Mouse (Mus musculus) intestine, postnatal 0 days (tissue): ENCODE results near the gene Fdxacb1. TPM values are rescaled to one million over a fixed set of nuclear protein-coding genes. Genes with fewer than 3 reads are reported as not detected.

Experiments used
- ATAC-seq: fragments of 200-750 bp; cut with Nextera tagmentation; 2 replicates; pipeline ENCODE4 v1.8.0; 2017; ENCODE audit warnings: mild to moderate bottlenecking, moderate TSS enrichment, moderate library complexity
- H3K27ac ChIP-seq: fragments of 300-500 bp; sonication (generic); 2 replicates; pipeline ENCODE4 v1.5.1; 2014; ENCODE audit warnings: mild to moderate bottlenecking, low read depth, low read length, moderate library complexity
- H3K27me3 ChIP-seq: fragments of 300-500 bp; sonication (generic); replicated peaks from 2 replicates; pipeline ENCODE4 v1.6.1; 2014; ENCODE audit warnings: low read length, mixed read lengths; ENCODE audit not compliant: control insufficient read depth, insufficient read depth
- H3K36me3 ChIP-seq: fragments of 300-500 bp; sonication (generic); 2 replicates; pipeline ENCODE4 v1.6.1; 2014; ENCODE audit warnings: mild to moderate bottlenecking, moderate library complexity; ENCODE audit not compliant: control insufficient read depth, insufficient read depth
- H3K4me1 ChIP-seq: fragments of 300-500 bp; sonication (generic); replicated peaks from 2 replicates; pipeline ENCODE4 v1.6.1; 2014; ENCODE audit warnings: antibody characterized with exemption, low read length, mixed read lengths; ENCODE audit not compliant: control insufficient read depth, insufficient read depth
- H3K4me2 ChIP-seq: fragments of 300-500 bp; sonication (generic); replicated peaks from 2 replicates; pipeline ENCODE4 v1.6.1; 2014; ENCODE audit warnings: low read depth, mild to moderate bottlenecking, moderate library complexity
- H3K4me3 ChIP-seq: fragments of 300-500 bp; sonication (generic); 2 replicates; pipeline ENCODE4 v1.5.1; 2014; ENCODE audit warnings: low read depth, low read length
- H3K9ac ChIP-seq: fragments of 300-500 bp; sonication (generic); 2 replicates; pipeline ENCODE4 v1.6.1; 2014; ENCODE audit warnings: mild to moderate bottlenecking, low read depth, low read length
- H3K9me3 ChIP-seq: fragments of 300-500 bp; sonication (generic); 2 replicates; pipeline ENCODE4 v1.6.1; 2016; ENCODE audit warnings: mixed run types; ENCODE audit not compliant: control insufficient read depth
- CTCF ChIP-seq: sonication (generic); IDR thresholded peaks from 2 replicates; pipeline ENCODE4 v1.5.1; 2016; ENCODE audit warnings: low read depth, mild to moderate bottlenecking, control low read depth, antibody characterized with exemption, moderate library complexity
- WGBS: fragments of 180-500 bp; shearing (Covaris S2); extraction: QIAGEN DNeasy Blood & Tissue Kit; methylation state at CpG from one replicate; pipeline ENCODE4 v1.1.7; 2014; 5-methylcytosine and 5-hydroxymethylcytosine counted together
- polyA plus RNA-seq: library from polyadenylated mRNA; unstranded; fragments of >200 nt; fragmentation: Nextera tagmentation; extraction: Ambion mirVana; gene quantifications from 2 replicates; pipeline ENCODE4 v1.2.1, GENCODE M21; 2015

Fdxacb1 gene
- polyA plus RNA-seq, 1 experiment from 2014 or later: 6.1 TPM

DNA sequence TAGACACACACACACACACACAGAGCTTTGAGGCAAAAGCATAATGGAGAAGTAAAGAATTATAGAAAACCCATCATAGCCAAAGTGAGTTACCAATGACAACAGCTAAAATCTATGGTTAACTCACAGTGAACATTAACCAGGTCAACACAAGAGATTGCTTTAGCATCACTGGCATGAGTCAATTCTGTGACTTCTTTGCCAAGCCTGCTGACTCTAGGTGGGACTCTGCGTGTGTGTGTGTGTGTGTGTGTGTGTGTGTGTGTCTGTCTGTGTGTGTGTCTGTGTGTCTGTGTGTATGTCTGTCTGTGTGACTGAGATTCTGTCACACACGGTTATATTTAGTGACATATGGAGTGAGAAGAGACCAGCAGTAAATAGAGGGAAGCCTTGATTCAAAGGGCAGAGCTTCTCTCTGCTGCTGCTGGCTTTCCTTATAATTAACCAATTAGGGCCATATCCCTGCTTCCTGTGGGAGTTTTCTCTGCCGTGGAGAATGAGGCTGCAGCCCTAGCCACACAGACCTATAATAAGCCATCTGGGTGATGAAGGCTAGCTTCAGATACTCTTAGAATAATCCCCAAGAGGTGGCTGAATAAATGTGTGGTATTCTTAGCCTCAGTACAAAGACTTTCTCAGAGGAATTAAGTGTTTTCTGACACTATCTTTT lies 43.2 kb upstream of the Fdxacb1 start:
- Histone ChIP-seq H3K27me3 (no peaks in the 10 kb centered on the region), H3K9ac (no peak overlapping the region), H3K9me3 (no peaks in the 10 kb centered on the region), H3K36me3 (no peaks in the 10 kb centered on the region), H3K27ac (no peak overlapping the region), H3K4me1 (no peaks in the 10 kb centered on the region), H3K4me2 (no peak overlapping the region), H3K4me3 (no peak overlapping the region)
- 53% methylated on average over 3 of the region's 3 CpGs for WGBS
- ATAC-seq: no peak
- no peak for TF ChIP-seq CTCF

- Histone ChIP-seq H3K36me3 (no peaks in the 10 kb centered on the region), H3K27me3 (no peaks in the 10 kb centered on the region), H3K4me3 (no peak overlapping the region), H3K4me2 (no peak overlapping the region), H3K9ac (no peak overlapping the region), H3K27ac (no peak overlapping the region), H3K4me1 (no peaks in the 10 kb centered on the region), H3K9me3 (no peaks in the 10 kb centered on the region)
- ATAC-seq: no peak
- WGBS: 68% methylated on average over 8 of the region's 8 CpGs
- TF ChIP-seq CTCF: no peak
These were observed 42.0 kb upstream of the Fdxacb1 start for GRCm38 (mm10) chr9:50725921-50726590.

DNA sequence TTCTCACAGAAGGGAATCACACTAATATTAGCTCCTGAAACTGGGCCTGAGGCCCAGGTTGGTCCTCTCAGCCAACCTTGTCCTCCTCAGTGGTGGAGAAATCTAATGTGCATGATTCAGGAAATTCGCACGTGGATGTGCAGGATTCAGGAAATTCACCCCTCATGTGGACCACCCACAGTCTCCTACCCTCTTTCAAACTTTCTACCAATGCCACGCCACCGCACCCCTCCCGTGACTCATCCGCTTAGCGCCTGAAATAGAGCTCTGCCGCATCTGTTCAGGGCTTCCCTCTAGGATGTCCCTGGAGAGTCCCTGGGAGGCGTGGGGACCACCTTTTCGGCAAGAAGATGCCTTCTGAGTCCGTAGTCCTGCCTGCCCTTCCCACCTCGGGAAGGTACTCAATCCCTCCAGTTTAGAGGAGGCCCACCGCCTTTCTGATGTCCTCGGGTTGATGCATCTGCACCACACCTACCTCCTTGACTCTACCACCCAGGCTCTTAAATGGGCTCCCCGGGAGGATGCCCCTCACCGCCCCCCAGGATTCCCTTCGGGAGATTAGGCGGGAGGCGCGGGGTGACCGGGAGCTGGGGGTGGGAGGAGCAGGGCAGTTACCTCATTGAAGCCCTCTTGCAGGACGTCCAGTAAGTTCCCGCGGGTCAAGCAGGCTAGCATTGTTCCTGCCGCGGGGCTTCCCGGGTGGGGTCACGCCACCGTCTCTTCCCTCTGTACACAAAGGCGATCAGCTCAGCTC lies 40.7 kb upstream of the Fdxacb1 start:
- no peak for ATAC-seq

DNA sequence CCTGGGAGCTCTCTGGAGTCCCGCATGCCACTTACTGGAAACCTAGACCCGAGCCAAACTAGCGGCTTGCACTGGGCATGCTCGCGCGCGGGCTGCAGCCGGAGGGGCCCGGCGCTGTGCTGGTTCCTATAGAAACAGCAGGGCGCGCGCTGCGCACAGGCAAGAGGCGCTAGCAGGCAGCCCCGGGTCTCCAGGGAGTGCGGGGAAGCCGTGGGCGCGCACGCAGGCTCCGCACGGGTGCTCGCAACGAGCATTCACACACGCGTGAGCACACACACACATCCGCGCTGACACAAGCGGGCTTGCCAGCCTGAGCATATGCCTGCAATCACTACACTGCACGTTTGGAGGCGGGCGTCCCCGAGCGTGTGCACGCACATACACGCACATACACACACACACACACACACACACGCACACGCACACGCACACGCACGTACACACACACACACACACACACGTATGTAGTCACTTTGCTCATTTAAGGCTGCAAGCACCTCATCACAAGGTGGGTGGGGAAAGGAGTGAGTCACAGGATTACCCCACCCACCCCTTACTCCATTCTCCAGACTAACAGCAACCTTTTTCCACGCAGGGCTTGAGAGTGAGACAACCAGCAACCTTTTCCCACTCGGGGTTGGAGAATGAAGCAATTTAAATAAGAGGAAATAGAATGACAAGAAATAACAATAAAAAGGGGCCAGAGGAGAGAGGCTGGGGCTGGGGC lies 39.9 kb upstream of the Fdxacb1 start:
- peak overlapping the region; percentile 55 for H3K4me3 ChIP-seq
- peak; percentile 46 for TF ChIP-seq CTCF
- peak overlapping the region; percentile 98 for H3K4me2 ChIP-seq
- no peaks in the 10 kb centered on the region for H3K27me3 ChIP-seq
- H3K9me3 ChIP-seq: no peaks in the 10 kb centered on the region
- peak overlapping the region; percentile 40 for H3K9ac ChIP-seq
- no peaks in the 10 kb centered on the region for H3K4me1 ChIP-seq
- no peak overlapping the region for H3K27ac ChIP-seq
- peak; percentile 76 for ATAC-seq
- WGBS: under 1% methylated on average over 45 of the region's 45 CpGs
- H3K36me3 ChIP-seq: no peaks in the 10 kb centered on the region

More for the DNA sequence above, 40.7 kb upstream of the Fdxacb1 start:
- no peaks in the 10 kb centered on the region for H3K27me3 ChIP-seq
- no peaks in the 10 kb centered on the region for H3K4me1 ChIP-seq
- TF ChIP-seq CTCF: no peak
- peak overlapping the region; percentile 98 for H3K4me2 ChIP-seq
- H3K36me3 ChIP-seq: no peaks in the 10 kb centered on the region
- H3K9me3 ChIP-seq: no peaks in the 10 kb centered on the region
- peak overlapping the region; percentile 40 for H3K9ac ChIP-seq
- WGBS: 14% methylated on average over 30 of the region's 30 CpGs
- no peak overlapping the region for H3K27ac ChIP-seq
- H3K4me3 ChIP-seq: peak overlapping the region; percentile 55

GRCm38 (mm10) chr9:50729600-50729999 lies 38.4 kb upstream of the Fdxacb1 start:
- no peak overlapping the region for H3K27ac ChIP-seq
- WGBS: 54% methylated on average over 4 of the region's 4 CpGs
- ATAC-seq: no peak

DNA sequence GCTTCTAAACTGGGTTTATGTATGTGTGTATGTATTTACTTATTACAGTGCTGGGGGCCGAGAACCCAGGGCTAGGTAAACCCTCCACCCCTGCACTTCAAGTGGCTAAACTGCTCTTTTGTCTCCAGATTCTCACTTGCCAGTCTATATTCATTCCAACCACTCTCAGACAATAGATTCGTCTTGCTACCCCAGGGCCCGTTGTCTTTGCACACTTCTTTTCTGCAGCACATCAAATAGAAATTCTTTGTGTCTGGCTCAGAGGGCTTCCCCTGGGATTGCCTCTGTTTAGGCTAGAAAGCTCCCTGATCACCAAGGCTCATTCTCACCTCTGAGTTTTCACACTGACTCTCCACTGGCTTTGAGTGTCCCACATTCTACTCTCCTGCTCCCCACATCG lies 35.5 kb upstream of the Fdxacb1 start:
- Histone ChIP-seq H3K36me3 (no peaks in the 10 kb centered on the region), H3K27me3 (no peaks in the 10 kb centered on the region), H3K4me3 (no peak overlapping the region), H3K27ac (no peak overlapping the region), H3K4me2 (no peak overlapping the region), H3K9me3 (no peaks in the 10 kb centered on the region), H3K4me1 (no peaks in the 10 kb centered on the region), H3K9ac (no peak overlapping the region)
- ATAC-seq: no peak
- 41% methylated on average over 4 of the region's 4 CpGs for WGBS
- TF ChIP-seq CTCF: no peak

More at GRCm38 (mm10) chr9:50729600-50729999, 38.4 kb upstream of the Fdxacb1 start:
- Histone ChIP-seq H3K36me3 (no peaks in the 10 kb centered on the region), H3K9me3 (no peaks in the 10 kb centered on the region), H3K9ac (no peak overlapping the region), H3K4me3 (no peak overlapping the region), H3K27me3 (no peaks in the 10 kb centered on the region), H3K4me1 (no peaks in the 10 kb centered on the region), H3K4me2 (no peak overlapping the region)
- TF ChIP-seq CTCF: no peak
